Mouse (Mus musculus) thymus, postnatal 0 days (tissue): Measurements from ENCODE around the gene Vkorc1. TPM values are rescaled to one million over a fixed set of nuclear protein-coding genes. Genes with fewer than 3 reads are reported as not detected.
"Not testable (repeated sequence)": the region's sequence is repeated elsewhere in the genome, so short reads cannot be mapped to it uniquely, and the experiment has no call there.

Experiments used
- DNase-seq: peaks from one replicate; pipeline ENCODE4 v3.0.0-alpha.2; 2015; ENCODE audit warnings: low spot score
- polyA plus RNA-seq: library from polyadenylated mRNA; unstranded; fragments of >200 nt; fragmentation: Nextera tagmentation; extraction: Ambion mirVana; gene quantifications from 2 replicates; pipeline ENCODE4 v1.2.1, GENCODE M21; 2015

Vkorc1 gene
- polyA plus RNA-seq, 1 experiment from 2014 or later = 47.0 TPM

GRCm38 (mm10) chr7:127918203-127918602 lies 22.8 kb upstream of the Vkorc1 start:
- peak; percentile 67 for DNase-seq

GRCm38 (mm10) chr7:127915293-127915692 lies 19.9 kb upstream of the Vkorc1 start:
- no peak for DNase-seq

- no peak for DNase-seq
Observed at GRCm38 (mm10) chr7:127912938-127913337, 17.5 kb upstream of the Vkorc1 start.

- DNase-seq = peak; percentile 91
Observed at GRCm38 (mm10) chr7:127912190-127912871, 16.9 kb upstream of the Vkorc1 start, which contains the start of gene Kat8. Kat8 (plus strand) TSS chr7:127912516.

- no peak for DNase-seq
Observed at GRCm38 (mm10) chr7:127908656-127909055, 13.2 kb upstream of the Vkorc1 start.

GRCm38 (mm10) chr7:127907939-127908338 lies 12.5 kb upstream of the Vkorc1 start:
- no peak for DNase-seq

- DNase-seq = peak; percentile 74
Observed at GRCm38 (mm10) chr7:127903971-127904796, 8.8 kb upstream of the Vkorc1 start, which contains the start of gene Bckdk. Bckdk (plus strand) TSS chr7:127904082.

- DNase-seq = no peak
Observed at GRCm38 (mm10) chr7:127901772-127902171, 6.4 kb upstream of the Vkorc1 start.

GRCm38 (mm10) chr7:127899997-127900396 lies 4.6 kb upstream of the Vkorc1 start:
- peak; percentile 46 for DNase-seq

GRCm38 (mm10) chr7:127898179-127898956 lies 3.0 kb upstream of the Vkorc1 start:
- peak; percentile 57 for DNase-seq

GRCm38 (mm10) chr7:127897542-127897941 lies 2.1 kb upstream of the Vkorc1 start:
- no peak for DNase-seq

- peak; percentile 57 for DNase-seq
Observed at GRCm38 (mm10) chr7:127896384-127896783, 967 bp upstream of the Vkorc1 start.

- not testable (repeated sequence) for DNase-seq
Observed at GRCm38 (mm10) chr7:127895891-127896290, 474 bp upstream of the Vkorc1 start.

- no peak for DNase-seq
Observed at GRCm38 (mm10) chr7:127894480-127894879, 937 bp downstream of the Vkorc1 start.

- DNase-seq = no peak
Observed at GRCm38 (mm10) chr7:127890798-127891197, 4.6 kb downstream of the Vkorc1 start, which contains the start of gene Prss53. Prss53 (minus strand) TSS chr7:127890970.

GRCm38 (mm10) chr7:127888821-127889220 lies 6.6 kb downstream of the Vkorc1 start:
- DNase-seq = no peak

- no peak for DNase-seq
Observed at GRCm38 (mm10) chr7:127887781-127888180, 7.6 kb downstream of the Vkorc1 start.

- DNase-seq = no peak
Observed at GRCm38 (mm10) chr7:127887191-127887590, 8.2 kb downstream of the Vkorc1 start.

GRCm38 (mm10) chr7:127886551-127886950 lies 8.9 kb downstream of the Vkorc1 start:
- no peak for DNase-seq

GRCm38 (mm10) chr7:127885951-127886350 lies 9.5 kb downstream of the Vkorc1 start:
- DNase-seq = no peak

GRCm38 (mm10) chr7:127880431-127880830 lies 15.0 kb downstream of the Vkorc1 start:
- no peak for DNase-seq
